Mouse (Mus musculus) testis, adult 2 months (tissue): ENCODE results near the gene Pard3b. TPM values are rescaled to one million over a fixed set of nuclear protein-coding genes. Genes with fewer than 3 reads are reported as not detected.

Source experiments
- H3K27ac ChIP-seq: fragments of 200-500 bp; 2 replicates; pipeline ENCODE4 v1.5.1; 2012; ENCODE audit warnings: low read depth, low read length; ENCODE audit not compliant: control insufficient read depth, insufficient read depth
- H3K27me3 ChIP-seq: fragments of 200-500 bp; 2 replicates; pipeline ENCODE4 v1.6.1; 2012; ENCODE audit warnings: mild to moderate bottlenecking, low read length, moderate library complexity; ENCODE audit not compliant: control insufficient read depth, insufficient read depth
- H3K36me3 ChIP-seq: fragments of 200-500 bp; 2 replicates; pipeline ENCODE4 v1.6.1; 2012; ENCODE audit warnings: mild to moderate bottlenecking, low read length; ENCODE audit not compliant: control insufficient read depth, insufficient read depth
- H3K4me1 ChIP-seq: fragments of 200-500 bp; 2 replicates; pipeline ENCODE4 v1.6.1; 2012; ENCODE audit warnings: low read length; ENCODE audit not compliant: control insufficient read depth, insufficient read depth
- H3K4me3 ChIP-seq: fragments of 200-500 bp; 2 replicates; pipeline ENCODE4 v1.5.1; 2012; ENCODE audit warnings: low read depth, mild to moderate bottlenecking, low read length, moderate library complexity, mixed read lengths; ENCODE audit not compliant: control insufficient read depth
- CTCF ChIP-seq: fragments of 200-500 bp; IDR thresholded peaks from 2 replicates; pipeline ENCODE4 v1.5.1; 2012; ENCODE audit warnings: low read depth, mild to moderate bottlenecking, inconsistent platforms, low read length, moderate library complexity; ENCODE audit not compliant: control insufficient read depth, insufficient read depth, insufficient replicate concordance
- POLR2A ChIP-seq: fragments of 200-500 bp; IDR thresholded peaks from 2 replicates; pipeline ENCODE4 v1.6.1; 2012; ENCODE audit warnings: low read depth, mild to moderate bottlenecking, inconsistent platforms, low read length, moderate library complexity; ENCODE audit not compliant: control insufficient read depth
- polyA plus RNA-seq: library from polyadenylated mRNA; depleted of rRNA; stranded (reverse); fragments of >200 nt; gene quantifications from 2 replicates; pipeline ENCODE4 v1.2.3, GENCODE M21; 2012

Gene Pard3b
- polyA plus RNA-seq, 1 experiment: 1.3 TPM

- Histone ChIP-seq H3K27ac (no peak overlapping the region), H3K4me3 (no peak overlapping the region), H3K27me3 (no peaks in the 10 kb centered on the region), H3K4me1 (no peaks in the 10 kb centered on the region), H3K36me3 (no peaks in the 10 kb centered on the region)
- no peak for TF ChIP-seq POLR2A
- no peak for TF ChIP-seq CTCF
Observed at GRCm38 (mm10) chr1:61709812-61710211, 71.2 kb downstream of the Pard3b start.

GRCm38 (mm10) chr1:61711523-61711922, 72.9 kb downstream of the Pard3b start:
- no peaks in the 10 kb centered on the region for H3K27me3 ChIP-seq
- H3K36me3 ChIP-seq: no peaks in the 10 kb centered on the region
- no peak overlapping the region for H3K4me3 ChIP-seq
- TF ChIP-seq CTCF (no peak), POLR2A (no peak)
- H3K4me1 ChIP-seq: no peaks in the 10 kb centered on the region
- H3K27ac ChIP-seq: no peak overlapping the region

GRCm38 (mm10) chr1:61729654-61730053, 91.0 kb downstream of the Pard3b start:
- no peak overlapping the region for H3K4me3 ChIP-seq
- no peaks in the 10 kb centered on the region for H3K27me3 ChIP-seq
- no peak overlapping the region for H3K27ac ChIP-seq
- H3K36me3 ChIP-seq: no peaks in the 10 kb centered on the region
- no peaks in the 10 kb centered on the region for H3K4me1 ChIP-seq
- TF ChIP-seq CTCF: no peak
- no peak for TF ChIP-seq POLR2A

- Histone ChIP-seq H3K27ac (no peak overlapping the region), H3K27me3 (no peaks in the 10 kb centered on the region), H3K4me1 (no peaks in the 10 kb centered on the region), H3K4me3 (no peak overlapping the region), H3K36me3 (no peaks in the 10 kb centered on the region)
- TF ChIP-seq CTCF (no peak), POLR2A (no peak)
Observed at GRCm38 (mm10) chr1:61736550-61736949, 97.9 kb downstream of the Pard3b start.

DNA sequence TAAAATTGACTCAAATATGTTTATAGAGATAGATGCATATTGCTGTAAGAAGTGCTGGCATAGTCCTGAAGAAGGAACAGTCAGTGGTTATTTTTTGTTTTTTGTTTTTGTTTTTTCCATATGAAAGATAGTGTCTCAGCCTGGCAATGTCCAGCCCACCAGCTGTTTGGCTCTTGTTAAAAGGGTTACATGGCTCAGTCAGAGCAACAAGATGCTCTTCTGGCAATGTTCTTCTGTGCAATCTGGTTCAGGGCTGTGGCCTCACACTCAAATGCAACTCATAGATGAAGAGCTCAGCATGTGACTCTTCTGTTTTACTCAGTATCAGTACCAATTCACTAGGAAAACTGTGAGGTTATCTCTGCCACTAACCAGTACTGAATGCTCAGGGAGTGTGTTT, 104.2 kb downstream of the Pard3b start:
- Histone ChIP-seq H3K4me1 (no peaks in the 10 kb centered on the region), H3K4me3 (no peak overlapping the region), H3K36me3 (no peaks in the 10 kb centered on the region), H3K27me3 (no peaks in the 10 kb centered on the region), H3K27ac (no peak overlapping the region)
- TF ChIP-seq POLR2A: no peak
- no peak for TF ChIP-seq CTCF

DNA sequence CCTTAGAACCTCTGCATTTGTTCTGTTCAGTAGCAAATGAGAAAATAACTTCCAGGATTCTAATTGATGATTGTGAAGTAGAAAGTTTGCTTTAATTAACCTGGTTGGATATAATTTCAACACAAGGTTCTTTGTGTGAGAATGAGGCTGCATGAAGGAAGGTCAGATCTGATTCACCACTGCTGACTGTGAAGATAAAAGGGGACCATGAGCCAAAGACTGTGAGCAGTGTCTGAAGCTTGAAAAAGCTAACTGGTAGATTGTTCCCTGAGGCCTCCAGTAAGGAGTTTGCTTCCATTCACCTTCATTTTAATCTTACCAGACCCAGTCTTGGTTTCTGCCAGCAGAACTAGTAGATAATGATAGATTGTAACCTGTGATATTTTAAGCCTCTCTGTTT, 108.9 kb downstream of the Pard3b start:
- no peaks in the 10 kb centered on the region for H3K4me1 ChIP-seq
- no peak overlapping the region for H3K4me3 ChIP-seq
- no peak for TF ChIP-seq CTCF
- no peak for TF ChIP-seq POLR2A
- H3K27me3 ChIP-seq: no peaks in the 10 kb centered on the region
- no peaks in the 10 kb centered on the region for H3K36me3 ChIP-seq
- no peak overlapping the region for H3K27ac ChIP-seq

DNA sequence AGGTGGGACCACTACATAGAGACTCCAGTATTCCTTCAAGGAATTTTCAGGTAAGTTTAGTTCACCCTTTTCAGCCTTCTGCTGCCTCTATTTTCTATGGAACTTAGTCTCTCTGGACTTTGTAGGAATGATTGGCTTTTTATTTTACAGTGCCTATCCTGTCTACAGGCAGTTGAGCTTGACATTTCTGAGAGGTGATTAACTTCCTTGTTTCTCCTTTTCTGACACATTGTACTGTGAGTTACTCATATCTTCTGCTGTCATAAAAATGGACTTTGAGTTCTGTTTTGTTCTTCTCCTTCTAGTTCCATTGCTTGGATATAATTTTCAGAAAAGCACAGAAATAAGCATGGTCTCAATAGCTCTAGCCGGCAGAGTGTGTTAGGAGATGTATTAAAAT, 112.4 kb downstream of the Pard3b start:
- Histone ChIP-seq H3K27me3 (no peaks in the 10 kb centered on the region), H3K27ac (no peak overlapping the region), H3K4me1 (no peaks in the 10 kb centered on the region), H3K4me3 (no peak overlapping the region), H3K36me3 (no peaks in the 10 kb centered on the region)
- TF ChIP-seq POLR2A: no peak
- no peak for TF ChIP-seq CTCF

DNA sequence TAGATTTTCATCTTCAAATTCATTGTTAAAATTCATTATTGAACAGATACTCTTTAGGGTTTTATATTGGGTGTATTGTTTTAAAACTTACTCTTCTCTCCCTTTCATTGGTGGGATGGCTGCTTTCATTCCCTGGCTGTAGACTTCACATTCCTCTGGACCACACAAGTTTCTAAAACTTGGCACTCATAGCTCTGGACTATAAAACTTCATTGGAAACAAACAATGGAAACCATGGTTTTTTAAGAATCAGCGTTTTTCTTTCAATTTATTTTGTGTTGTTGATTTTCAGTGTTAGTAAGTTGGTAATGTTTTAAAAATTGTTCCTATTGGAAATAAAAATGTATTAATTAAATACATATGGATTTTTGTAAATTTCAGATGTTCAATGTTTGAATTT, 118.1 kb downstream of the Pard3b start:
- TF ChIP-seq POLR2A (no peak), CTCF (no peak)
- no peaks in the 10 kb centered on the region for H3K4me1 ChIP-seq
- H3K36me3 ChIP-seq: no peaks in the 10 kb centered on the region
- H3K27ac ChIP-seq: no peak overlapping the region
- no peak overlapping the region for H3K4me3 ChIP-seq
- no peaks in the 10 kb centered on the region for H3K27me3 ChIP-seq
